Mouse (Mus musculus) intestine, embryonic 15.5 days (tissue): ENCODE results near the gene Thra. TPM values are rescaled to one million over a fixed set of nuclear protein-coding genes. Genes with fewer than 3 reads are reported as not detected.

Source experiments
- ATAC-seq: fragments of 200-750 bp; cut with Nextera tagmentation; 2 replicates; pipeline ENCODE4 v1.8.0; 2017; ENCODE audit warnings: moderate TSS enrichment, moderate library complexity
- H3K27ac ChIP-seq: fragments of 300-500 bp; sonication (generic); 2 replicates; pipeline ENCODE4 v1.5.1; 2015; ENCODE audit warnings: mild to moderate bottlenecking, inconsistent platforms
- H3K27me3 ChIP-seq: fragments of 300-500 bp; sonication (generic); replicated peaks from 2 replicates; pipeline ENCODE4 v1.6.1; 2015; ENCODE audit warnings: inconsistent platforms
- H3K36me3 ChIP-seq: fragments of 300-500 bp; sonication (generic); 2 replicates; pipeline ENCODE4 v1.6.1; 2015; ENCODE audit warnings: inconsistent platforms
- H3K4me1 ChIP-seq: fragments of 300-500 bp; sonication (generic); replicated peaks from 2 replicates; pipeline ENCODE4 v1.6.1; 2015; ENCODE audit warnings: inconsistent platforms
- H3K4me2 ChIP-seq: fragments of 300-500 bp; sonication (generic); replicated peaks from 2 replicates; pipeline ENCODE4 v1.6.1; 2015; ENCODE audit warnings: mild to moderate bottlenecking, inconsistent platforms
- H3K4me3 ChIP-seq: fragments of 300-500 bp; sonication (generic); replicated peaks from 2 replicates; pipeline ENCODE4 v1.5.1; 2015; ENCODE audit warnings: inconsistent platforms
- H3K9ac ChIP-seq: fragments of 300-500 bp; sonication (generic); 2 replicates; pipeline ENCODE4 v1.6.1; 2015; ENCODE audit warnings: inconsistent platforms
- H3K9me3 ChIP-seq: fragments of 300-500 bp; sonication (generic); 2 replicates; pipeline ENCODE4 v1.6.1; 2016; ENCODE audit warnings: inconsistent platforms
- WGBS: fragments of 180-500 bp; shearing (Covaris S2); methylation state at CpG from one replicate; pipeline ENCODE4 v1.1.7; 2015; 5-methylcytosine and 5-hydroxymethylcytosine counted together
- polyA plus RNA-seq: library from polyadenylated mRNA; unstranded; fragments of >200 nt; fragmentation: Nextera tagmentation; extraction: Ambion mirVana; gene quantifications from 2 replicates; pipeline ENCODE4 v1.2.1, GENCODE M21; 2015

Gene Thra
- polyA plus RNA-seq, 1 experiment from 2014 or later, result 42.7 TPM

DNA sequence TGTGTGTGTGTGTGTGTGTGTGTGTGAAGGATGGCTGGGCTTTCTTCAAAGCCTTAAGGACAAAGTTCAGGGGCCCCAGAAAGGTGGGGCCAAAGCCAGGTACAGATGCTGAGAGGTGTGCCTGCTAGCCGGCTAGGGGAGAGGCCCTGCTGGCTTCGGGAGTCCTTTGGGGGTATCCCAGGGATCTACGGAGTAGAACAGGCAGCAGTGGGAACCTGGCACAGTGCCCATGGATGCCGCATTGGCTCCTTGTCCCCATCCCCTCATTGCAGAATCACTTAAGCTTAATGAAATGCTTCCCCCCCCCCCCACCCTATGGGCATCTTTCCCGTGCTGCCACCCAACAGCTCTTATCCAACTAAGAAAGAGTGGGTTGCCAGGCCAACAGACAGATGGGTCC lies 9.3 kb downstream of the Thra start:
- H3K4me1 ChIP-seq, result peaks cover 96% of the 10 kb centered on the region
- H3K27me3 ChIP-seq, result no peaks in the 10 kb centered on the region
- H3K9ac ChIP-seq, result 0 out of 2 replicates have a peak overlapping the region, but pooled peaks have one; percentile 27
- H3K36me3 ChIP-seq, result 0 out of 2 replicates have a peak, but pooled peaks cover 7% of the 10 kb centered on the region
- peak; percentile 18 for ATAC-seq
- H3K27ac ChIP-seq, result peak overlapping the region; percentile 93
- H3K4me2 ChIP-seq, result peak overlapping the region; percentile 62
- H3K9me3 ChIP-seq, result no peaks in the 10 kb centered on the region
- H3K4me3 ChIP-seq, result peak overlapping the region; percentile 19; the same call in 1 of the 2 replicates
- 23% methylated on average over 5 of the region's 5 CpGs for WGBS

DNA sequence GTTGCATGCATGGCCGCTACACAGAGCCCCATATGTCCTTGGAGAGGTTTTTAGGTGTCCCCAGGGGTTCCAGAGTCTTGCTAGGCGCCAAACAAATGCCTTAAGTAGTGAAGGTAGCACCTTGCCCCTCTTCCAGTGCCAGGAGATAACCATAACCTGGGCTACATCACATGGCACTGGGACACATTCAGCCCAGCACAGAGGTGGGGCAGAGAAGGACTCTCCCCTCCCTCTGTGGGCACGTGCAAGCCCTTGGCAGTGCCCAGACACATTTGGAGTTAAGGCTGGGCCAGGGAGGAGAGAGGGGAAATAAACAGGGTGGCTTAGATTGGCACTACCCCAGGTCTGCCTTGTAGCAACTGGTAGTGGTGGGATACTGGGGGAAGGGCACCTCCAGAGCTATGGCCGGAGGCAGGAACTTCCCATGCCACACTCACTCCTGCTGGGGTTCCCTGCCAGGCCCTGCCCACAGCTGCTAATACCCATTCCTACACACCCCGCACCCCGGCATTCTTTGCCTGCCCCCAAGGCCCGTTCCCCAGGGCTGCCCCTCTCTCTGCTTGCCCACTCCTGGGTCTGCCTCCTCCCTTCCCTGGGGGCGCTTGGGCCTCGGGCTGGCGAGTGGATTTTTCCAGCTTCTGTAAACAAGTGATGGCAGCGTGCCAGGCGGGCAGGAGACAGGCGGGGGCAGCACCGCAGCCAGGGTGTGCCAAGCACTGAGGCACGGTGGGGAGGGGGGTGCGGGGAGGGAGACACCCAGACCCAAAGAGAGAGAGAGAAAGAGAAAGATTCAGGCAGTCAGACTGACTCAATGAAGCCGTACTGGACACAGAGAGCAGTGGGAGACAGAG lies 10.1 kb downstream of the Thra start:
- Histone ChIP-seq H3K4me2 (peak overlapping the region; percentile 62), H3K9ac (peak overlapping the region; percentile 42), H3K27ac (peak overlapping the region; percentile 93), H3K4me1 (peaks cover 92% of the 10 kb centered on the region), H3K36me3 (0 out of 2 replicates have a peak, but pooled peaks cover 7% of the 10 kb centered on the region), H3K27me3 (no peaks in the 10 kb centered on the region), H3K4me3 (peak overlapping the region; percentile 19), H3K9me3 (no peaks in the 10 kb centered on the region)
- 21% methylated on average over 17 of the region's 17 CpGs for WGBS
- ATAC-seq, result peak; percentile 5

DNA sequence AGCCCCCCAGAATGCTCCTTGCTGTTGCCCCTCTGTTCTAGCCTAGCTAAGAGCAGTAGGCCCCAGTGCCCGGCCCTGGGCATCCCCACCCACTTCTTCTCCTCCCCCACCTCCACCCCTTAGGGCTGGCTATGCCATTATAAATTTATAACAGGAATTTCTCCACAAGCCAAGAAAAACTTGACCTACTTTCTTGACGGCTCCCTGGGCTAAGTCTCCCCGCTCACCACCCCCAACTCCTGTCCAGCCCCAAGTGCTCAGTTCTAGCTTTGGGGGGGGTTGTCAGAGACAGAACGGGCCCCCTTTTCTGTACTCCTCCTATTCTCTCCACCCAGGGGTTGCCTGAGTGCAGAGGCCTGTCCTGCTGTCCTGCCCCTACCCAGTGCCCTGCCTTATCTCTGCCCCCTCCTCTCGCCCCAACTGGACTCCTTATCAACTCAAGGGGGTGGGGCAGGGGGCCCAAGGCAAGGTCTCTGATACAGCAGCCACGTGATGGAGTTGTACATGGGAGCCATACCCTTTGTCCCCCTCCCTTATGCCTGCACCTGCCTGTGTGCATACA lies 10.9 kb downstream of the Thra start:
- peak; percentile 84 for ATAC-seq
- H3K36me3 ChIP-seq, result 0 out of 2 replicates have a peak, but pooled peaks cover 13% of the 10 kb centered on the region
- peak overlapping the region; percentile 19 for H3K4me3 ChIP-seq
- no peaks in the 10 kb centered on the region for H3K9me3 ChIP-seq
- 22% methylated on average over 6 of the region's 6 CpGs for WGBS
- H3K4me2 ChIP-seq, result peak overlapping the region; percentile 62
- no peaks in the 10 kb centered on the region for H3K27me3 ChIP-seq
- peaks cover 91% of the 10 kb centered on the region for H3K4me1 ChIP-seq
- H3K27ac ChIP-seq, result peak overlapping the region; percentile 93
- H3K9ac ChIP-seq, result peak overlapping the region; percentile 42

DNA sequence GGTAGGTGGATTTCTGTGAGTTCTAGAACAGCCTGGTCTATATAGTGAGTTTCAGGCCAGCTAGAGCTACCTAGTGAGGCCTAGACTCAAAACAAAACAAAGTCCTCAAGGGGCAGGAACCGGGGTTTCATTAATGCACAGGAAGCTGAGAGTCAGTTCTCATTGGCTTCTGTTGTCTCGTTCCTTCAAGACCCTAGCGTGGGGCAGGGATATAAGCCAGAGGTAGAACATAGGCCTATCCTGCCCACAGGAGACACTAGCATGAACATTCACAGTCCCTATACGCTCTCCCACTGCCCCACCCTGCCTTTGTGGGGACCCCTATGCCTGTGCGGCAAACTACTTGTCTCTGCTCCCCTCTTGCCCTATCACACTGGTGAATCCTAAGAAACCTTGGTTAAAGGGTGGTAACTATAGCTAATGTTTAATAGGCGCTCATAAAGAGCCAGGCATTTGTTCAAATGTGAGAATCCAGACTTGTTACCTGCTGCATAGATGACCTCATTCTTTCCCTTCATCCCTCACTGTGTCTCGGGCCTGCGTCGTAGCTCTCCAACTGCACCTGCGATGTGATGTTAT lies 12.2 kb downstream of the Thra start:
- peaks cover 81% of the 10 kb centered on the region for H3K4me1 ChIP-seq
- H3K9ac ChIP-seq, result peak overlapping the region; percentile 18; the same call in 1 of the 2 replicates
- 55% methylated on average over 10 of the region's 10 CpGs for WGBS

DNA sequence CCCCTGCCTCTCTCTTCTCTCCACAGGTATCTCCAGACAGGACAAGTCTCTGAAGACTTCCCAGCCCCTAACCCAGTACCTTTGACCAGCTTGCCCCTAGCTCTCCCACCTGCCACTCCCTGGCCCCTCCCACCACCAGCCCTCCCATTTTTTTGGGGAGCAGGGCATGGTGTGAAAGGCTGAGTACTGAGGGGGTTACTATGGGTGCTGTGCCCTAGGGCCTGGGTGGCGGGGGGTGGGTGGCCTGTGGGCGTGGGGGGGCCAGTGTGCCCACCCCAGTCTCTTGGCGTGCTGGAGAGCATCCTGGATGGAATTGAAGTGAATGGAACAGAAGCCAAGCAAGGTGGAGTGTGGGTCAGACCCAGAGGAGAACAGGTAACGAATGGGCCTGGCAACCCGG lies 12.8 kb downstream of the Thra start:
- Histone ChIP-seq H3K4me1 (peaks cover 75% of the 10 kb centered on the region), H3K9ac (0 out of 2 replicates have a peak overlapping the region, but pooled peaks have one; percentile 1), H3K27me3 (no peaks in the 10 kb centered on the region), H3K9me3 (no peaks in the 10 kb centered on the region), H3K4me3 (no peak overlapping the region), H3K4me2 (no peak overlapping the region), H3K36me3 (peaks cover 29% of the 10 kb centered on the region), H3K27ac (peak overlapping the region; percentile 93)
- no peak for ATAC-seq
- WGBS, result 91% methylated on average over 5 of the region's 5 CpGs

More for the DNA sequence above, 12.2 kb downstream of the Thra start:
- Histone ChIP-seq H3K4me2 (peak overlapping the region; percentile 62), H3K27ac (peak overlapping the region; percentile 93), H3K4me3 (0 out of 2 replicates have a peak overlapping the region, but pooled peaks have one; percentile 2), H3K27me3 (no peaks in the 10 kb centered on the region), H3K9me3 (no peaks in the 10 kb centered on the region), H3K36me3 (peaks cover 26% of the 10 kb centered on the region; the same call in 1 of the 2 replicates)
- no peak for ATAC-seq

DNA sequence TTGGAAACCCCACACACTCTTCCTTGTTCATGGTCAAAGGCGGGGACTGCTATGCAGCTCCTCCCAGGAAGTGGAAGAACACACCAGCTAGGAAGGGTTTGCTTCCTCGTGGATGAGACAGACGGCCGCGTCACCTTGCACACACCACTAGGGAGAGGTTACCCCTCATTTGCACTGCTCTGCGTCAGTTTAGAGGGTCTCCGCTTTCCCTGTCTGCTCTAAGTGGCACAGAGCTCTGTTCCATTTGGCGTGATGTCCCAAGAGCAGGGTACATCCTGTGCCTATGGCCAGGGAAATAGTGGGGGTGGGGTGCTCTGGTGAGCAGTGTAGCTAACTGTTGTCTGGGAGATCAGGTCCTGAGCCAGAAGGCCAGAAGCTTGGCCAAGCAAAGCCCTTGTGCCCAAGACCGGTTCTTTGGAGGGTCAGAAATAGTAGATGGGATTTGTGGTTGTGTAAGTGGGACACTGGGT lies 13.7 kb downstream of the Thra start:
- Histone ChIP-seq H3K27me3 (no peaks in the 10 kb centered on the region), H3K36me3 (peaks cover 32% of the 10 kb centered on the region), H3K9me3 (no peaks in the 10 kb centered on the region), H3K4me3 (no peak overlapping the region), H3K4me2 (peak overlapping the region; percentile 35), H3K4me1 (peaks cover 66% of the 10 kb centered on the region), H3K27ac (peak overlapping the region; percentile 93), H3K9ac (0 out of 2 replicates have a peak overlapping the region, but pooled peaks have one; percentile 2)
- no peak for ATAC-seq
- 54% methylated on average over 9 of the region's 9 CpGs for WGBS

DNA sequence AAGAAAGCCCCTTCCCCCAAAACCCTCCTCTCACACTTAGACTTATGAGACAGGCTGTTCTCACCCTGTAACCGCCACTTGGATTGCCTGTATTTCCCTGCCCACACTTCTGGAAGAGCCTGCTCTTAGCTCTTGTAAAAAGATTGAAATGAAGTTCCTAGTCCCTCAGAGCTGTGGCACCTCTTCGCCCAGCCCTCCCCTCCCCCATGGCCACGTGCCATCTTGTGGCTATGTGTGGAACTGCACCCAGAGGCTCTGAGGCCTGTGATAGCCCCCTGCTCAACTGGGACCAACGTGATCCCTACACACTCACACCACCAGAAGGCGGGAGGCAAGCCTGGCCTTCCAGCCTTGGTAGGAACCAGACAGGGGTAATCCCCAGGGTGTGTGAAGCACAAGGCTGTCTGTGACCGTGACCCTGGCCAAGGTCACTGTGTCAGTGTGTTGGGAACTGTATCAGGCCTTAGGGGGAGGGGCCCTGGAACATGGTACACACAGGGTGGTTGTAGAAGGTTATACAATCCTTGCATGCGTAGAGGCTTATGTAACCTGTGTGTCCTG lies 14.3 kb downstream of the Thra start:
- ATAC-seq, result peak; percentile 4; the same call in 1 of the 2 replicates
- no peaks in the 10 kb centered on the region for H3K9me3 ChIP-seq
- H3K27ac ChIP-seq, result peak overlapping the region; percentile 93
- no peak overlapping the region for H3K4me3 ChIP-seq
- H3K4me2 ChIP-seq, result peak overlapping the region; percentile 35
- WGBS, result 25% methylated on average over 7 of the region's 7 CpGs
- peaks cover 32% of the 10 kb centered on the region for H3K36me3 ChIP-seq
- H3K4me1 ChIP-seq, result peaks cover 61% of the 10 kb centered on the region
- H3K27me3 ChIP-seq, result no peaks in the 10 kb centered on the region
- H3K9ac ChIP-seq, result 0 out of 2 replicates have a peak overlapping the region, but pooled peaks have one; percentile 2

DNA sequence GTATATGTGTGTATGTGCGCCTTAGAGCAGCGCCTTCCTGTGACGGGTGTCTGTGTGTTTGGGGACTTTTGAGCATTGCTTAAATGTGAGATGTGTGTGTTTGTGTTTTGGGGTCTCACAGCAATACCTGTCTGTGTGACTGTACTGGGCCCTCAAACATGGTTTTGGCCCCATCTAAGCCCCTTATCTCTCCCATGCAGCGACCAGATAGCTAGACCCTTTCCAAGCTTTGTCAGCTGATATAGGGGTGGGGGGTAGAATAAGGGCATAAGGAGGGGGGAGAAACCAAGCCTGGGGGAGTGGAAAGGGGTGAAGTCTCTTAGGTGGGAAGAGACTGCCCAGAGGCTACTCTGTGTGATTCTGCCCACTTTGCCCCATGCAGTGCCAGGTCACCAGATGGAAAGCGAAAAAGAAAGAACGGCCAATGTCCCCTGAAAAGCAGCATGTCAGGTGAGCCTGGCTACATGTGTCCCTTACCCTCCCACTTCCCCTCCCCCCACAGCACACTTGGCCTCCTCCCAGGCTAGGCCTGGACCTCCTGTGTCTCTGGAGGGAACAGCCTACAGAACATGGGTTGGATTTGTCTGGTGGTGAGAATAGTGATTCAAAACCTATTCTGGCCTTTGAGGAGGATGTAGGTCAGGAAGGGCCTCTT lies 15.4 kb downstream of the Thra start:
- 88% methylated on average over 6 of the region's 6 CpGs for WGBS
- peaks cover 49% of the 10 kb centered on the region for H3K4me1 ChIP-seq
- H3K36me3 ChIP-seq, result peaks cover 39% of the 10 kb centered on the region

DNA sequence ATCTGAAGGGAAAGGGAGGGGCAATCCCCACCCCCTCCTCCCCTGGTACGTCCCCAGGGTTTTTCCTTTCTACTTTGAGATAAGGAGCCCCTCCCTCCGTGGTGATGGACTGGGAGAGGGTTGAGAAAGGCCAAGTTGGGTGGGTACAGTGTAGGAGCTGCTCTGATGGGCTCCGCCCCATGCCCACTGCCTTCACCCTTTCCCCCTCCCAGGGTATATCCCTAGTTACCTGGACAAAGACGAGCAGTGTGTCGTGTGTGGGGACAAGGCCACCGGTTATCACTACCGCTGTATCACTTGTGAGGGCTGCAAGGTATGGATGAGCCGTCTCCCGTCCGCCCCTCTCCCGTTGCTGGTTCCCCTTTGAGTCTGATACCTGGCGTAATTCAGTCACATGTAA lies 16.3 kb downstream of the Thra start:
- H3K9me3 ChIP-seq, result no peaks in the 10 kb centered on the region
- no peak overlapping the region for H3K4me2 ChIP-seq
- ATAC-seq, result no peak
- H3K36me3 ChIP-seq, result peaks cover 42% of the 10 kb centered on the region
- 73% methylated on average over 12 of the region's 12 CpGs for WGBS
- H3K9ac ChIP-seq, result no peak overlapping the region
- peaks cover 40% of the 10 kb centered on the region for H3K4me1 ChIP-seq
- H3K27me3 ChIP-seq, result no peaks in the 10 kb centered on the region
- no peak overlapping the region for H3K27ac ChIP-seq
- H3K4me3 ChIP-seq, result no peak overlapping the region

More for the DNA sequence above, 15.4 kb downstream of the Thra start:
- no peak overlapping the region for H3K4me2 ChIP-seq
- H3K9ac ChIP-seq, result no peak overlapping the region
- no peak overlapping the region for H3K4me3 ChIP-seq
- 0 out of 2 replicates have a peak overlapping the region, but pooled peaks have one; percentile 22 for H3K27ac ChIP-seq
- no peak for ATAC-seq
- H3K27me3 ChIP-seq, result no peaks in the 10 kb centered on the region
- H3K9me3 ChIP-seq, result no peaks in the 10 kb centered on the region

DNA sequence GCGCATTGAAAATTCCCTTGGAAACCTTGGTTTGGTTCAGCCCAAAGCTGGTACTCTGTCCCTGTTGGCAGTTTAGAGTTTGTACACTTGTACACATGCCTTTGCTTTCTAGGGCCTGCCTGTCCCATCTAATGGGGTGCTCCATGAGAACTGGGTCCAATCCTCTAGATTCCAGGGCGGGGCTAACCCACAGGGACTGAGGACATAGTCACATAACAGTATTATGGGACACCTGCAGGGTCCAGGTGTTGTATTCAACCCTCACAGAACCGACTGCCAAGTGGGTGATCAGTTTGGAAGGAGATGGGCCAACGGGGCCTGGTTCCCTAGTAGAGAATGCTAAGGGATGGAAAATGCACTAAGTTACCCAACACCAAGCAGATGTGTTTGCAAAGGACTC lies 21.5 kb downstream of the Thra start:
- H3K36me3 ChIP-seq, result peaks cover 49% of the 10 kb centered on the region
- no peak overlapping the region for H3K4me2 ChIP-seq
- H3K9me3 ChIP-seq, result no peaks in the 10 kb centered on the region
- H3K4me3 ChIP-seq, result no peak overlapping the region
- no peak overlapping the region for H3K9ac ChIP-seq
- WGBS, result 91% methylated on average over 4 of the region's 4 CpGs
- H3K27me3 ChIP-seq, result no peaks in the 10 kb centered on the region
- no peak for ATAC-seq
- H3K27ac ChIP-seq, result no peak overlapping the region
- H3K4me1 ChIP-seq, result peaks cover 25% of the 10 kb centered on the region

DNA sequence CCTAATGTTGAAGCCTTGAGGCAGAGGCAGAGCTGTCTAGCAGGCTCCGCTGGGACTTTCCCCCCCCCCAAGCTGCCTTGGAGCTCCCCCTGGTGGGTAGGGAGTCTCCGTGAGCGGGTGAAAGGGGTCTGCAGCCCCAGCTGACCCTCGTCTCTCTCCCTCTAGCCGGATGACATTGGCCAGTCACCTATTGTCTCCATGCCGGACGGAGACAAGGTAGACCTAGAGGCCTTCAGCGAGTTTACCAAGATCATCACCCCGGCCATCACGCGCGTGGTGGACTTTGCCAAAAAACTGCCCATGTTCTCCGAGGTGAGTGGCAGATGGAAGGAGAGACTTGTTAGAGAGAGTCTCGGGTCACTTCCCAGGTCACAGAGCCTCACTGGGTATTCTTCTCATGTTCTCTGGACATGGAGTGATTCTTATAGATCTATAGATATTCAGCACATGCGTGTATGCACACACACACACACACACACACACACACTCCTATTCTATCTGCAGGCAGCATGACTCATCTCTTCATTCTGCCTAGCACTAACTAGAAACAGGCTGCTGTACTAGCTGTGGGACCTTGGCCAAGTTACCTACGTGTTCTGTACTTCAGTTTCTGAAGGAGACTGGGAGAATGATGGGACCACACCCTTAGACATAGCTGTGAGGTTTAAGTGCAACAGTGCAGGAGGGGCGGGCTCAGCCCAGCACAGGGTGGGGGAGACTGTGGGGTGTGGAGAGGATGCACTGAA lies 22.5 kb downstream of the Thra start:
- Histone ChIP-seq H3K4me3 (no peak overlapping the region), H3K4me2 (no peak overlapping the region), H3K36me3 (peaks cover 41% of the 10 kb centered on the region), H3K4me1 (peaks cover 35% of the 10 kb centered on the region), H3K9me3 (no peaks in the 10 kb centered on the region), H3K27me3 (no peaks in the 10 kb centered on the region), H3K27ac (no peak overlapping the region), H3K9ac (no peak overlapping the region)
- ATAC-seq, result peak; percentile 58
- 64% methylated on average over 17 of the region's 17 CpGs for WGBS
